Mouse (Mus musculus) bone marrow, adult 2 months (tissue): ENCODE measurements around the gene Trpm4.

ENCODE experiments used
- CTCF ChIP-seq: fragments of 200-500 bp; IDR thresholded peaks from 2 replicates; pipeline ENCODE4 v1.5.1; 2011; ENCODE audit warnings: low read length, control low read depth; ENCODE audit not compliant: control insufficient read depth, insufficient read depth
- POLR2A ChIP-seq: fragments of 200-500 bp; IDR thresholded peaks from 2 replicates; pipeline ENCODE4 v1.6.1; 2011; ENCODE audit warnings: low read depth, mild to moderate bottlenecking, control low read depth, low read length, borderline replicate concordance; ENCODE audit not compliant: control insufficient read depth

- TF ChIP-seq POLR2A (no peak), CTCF (no peak)
These were observed 6.5 kb upstream of the Trpm4 start for GRCm38 (mm10) chr7:45340066-45340442.
